Mouse (Mus musculus): ENCODE results near the gene Cpe. TPM values are rescaled to one million over a fixed set of nuclear protein-coding genes. Genes with fewer than 3 reads are reported as not detected.

Gene Cpe
- polyA plus RNA-seq, 2 experiments: 132 to 194 TPM

GRCm38 (mm10) chr8:64665563-64665962 lies 27.3 kb downstream of the Cpe start:
- no peak for DNase-seq (ENCODE audit: low spot score)
- H3K36me3 ChIP-seq (ENCODE audit: control insufficient read depth, insufficient read depth, low read length): no peaks in the 10 kb centered on the region
- no peak overlapping the region for H3K4me3 ChIP-seq (replicated peaks; ENCODE audit: low read length)
- H3K27ac ChIP-seq (replicated peaks; ENCODE audit: low read depth, low read length): no peak overlapping the region
- 66% methylated on average over 3 of the region's 3 CpGs for whole genome bisulfite sequencing
- no peaks in the 10 kb centered on the region for H3K9me3 ChIP-seq (ENCODE audit: control insufficient read depth, low read length)
- TF ChIP-seq POLR2A (IDR thresholded peaks at IDR 0.05; ENCODE audit: borderline replicate concordance, extremely low read depth, insufficient read depth, insufficient read length): no peak
- H3K27me3 ChIP-seq (ENCODE audit: control insufficient read depth, insufficient read depth, low read length): no peaks in the 10 kb centered on the region
- H3K9ac ChIP-seq (ENCODE audit: low read depth, low read length, severe bottlenecking): no peak overlapping the region
- no peak overlapping the region for H3K4me2 ChIP-seq (replicated peaks; ENCODE audit: low read depth, low read length, severe bottlenecking)
- H3K4me1 ChIP-seq (ENCODE audit: control insufficient read depth, insufficient read depth, low read length): no peaks in the 10 kb centered on the region
- ATAC-seq (ENCODE audit: low FRiP score, low read depth): no peak

- no peaks in the 10 kb centered on the region for H3K4me1 ChIP-seq (ENCODE audit: control insufficient read depth, insufficient read depth, low read length)
- no peaks in the 10 kb centered on the region for H3K9me3 ChIP-seq (ENCODE audit: control insufficient read depth, low read length)
- TF ChIP-seq POLR2A (IDR thresholded peaks at IDR 0.05; ENCODE audit: borderline replicate concordance, extremely low read depth, insufficient read depth, insufficient read length): no peak
- DNase-seq (ENCODE audit: low spot score) (no peak), ATAC-seq (ENCODE audit: low FRiP score, low read depth) (no peak)
- no peak overlapping the region for H3K9ac ChIP-seq (ENCODE audit: low read depth, low read length, severe bottlenecking)
- no peak overlapping the region for H3K4me3 ChIP-seq (replicated peaks; ENCODE audit: low read length)
- no peak overlapping the region for H3K4me2 ChIP-seq (replicated peaks; ENCODE audit: low read depth, low read length, severe bottlenecking)
- WGBS: 73% methylated on average over 3 of the region's 3 CpGs
- H3K36me3 ChIP-seq (ENCODE audit: control insufficient read depth, insufficient read depth, low read length): no peaks in the 10 kb centered on the region
- H3K27ac ChIP-seq (replicated peaks; ENCODE audit: low read depth, low read length): no peak overlapping the region
- no peaks in the 10 kb centered on the region for H3K27me3 ChIP-seq (ENCODE audit: control insufficient read depth, insufficient read depth, low read length)
Observed at GRCm38 (mm10) chr8:64664811-64665210, 28.0 kb downstream of the Cpe start.

GRCm38 (mm10) chr8:64664350-64664749 lies 28.5 kb downstream of the Cpe start:
- Histone ChIP-seq H3K4me3 (replicated peaks; ENCODE audit: low read length) (no peak overlapping the region), H3K27ac (replicated peaks; ENCODE audit: low read depth, low read length) (no peak overlapping the region), H3K4me1 (ENCODE audit: control insufficient read depth, insufficient read depth, low read length) (no peaks in the 10 kb centered on the region), H3K9ac (ENCODE audit: low read depth, low read length, severe bottlenecking) (no peak overlapping the region), H3K27me3 (ENCODE audit: control insufficient read depth, insufficient read depth, low read length) (no peaks in the 10 kb centered on the region), H3K4me2 (replicated peaks; ENCODE audit: low read depth, low read length, severe bottlenecking) (no peak overlapping the region), H3K36me3 (ENCODE audit: control insufficient read depth, insufficient read depth, low read length) (no peaks in the 10 kb centered on the region), H3K9me3 (ENCODE audit: control insufficient read depth, low read length) (no peaks in the 10 kb centered on the region)
- WGBS: 49% methylated on average over 2 of the region's 2 CpGs
- TF ChIP-seq POLR2A (IDR thresholded peaks at IDR 0.05; ENCODE audit: borderline replicate concordance, extremely low read depth, insufficient read depth, insufficient read length): no peak
- no peak for DNase-seq (ENCODE audit: low spot score)
- no peak for ATAC-seq (ENCODE audit: low FRiP score, low read depth)

GRCm38 (mm10) chr8:64659097-64659496 lies 33.8 kb downstream of the Cpe start:
- H3K4me2 ChIP-seq (replicated peaks; ENCODE audit: low read depth, low read length, severe bottlenecking): no peak overlapping the region
- no peak for ATAC-seq (ENCODE audit: low FRiP score, low read depth)
- 79% methylated on average over 5 of the region's 5 CpGs for WGBS

GRCm38 (mm10) chr8:64657980-64658401 lies 34.9 kb downstream of the Cpe start:
- Histone ChIP-seq H3K4me2 (replicated peaks; ENCODE audit: low read depth, low read length, severe bottlenecking) (no peak overlapping the region), H3K9ac (ENCODE audit: low read depth, low read length, severe bottlenecking) (no peak overlapping the region), H3K4me3 (replicated peaks; ENCODE audit: low read length) (no peak overlapping the region), H3K27me3 (ENCODE audit: control insufficient read depth, insufficient read depth, low read length) (no peaks in the 10 kb centered on the region), H3K36me3 (ENCODE audit: control insufficient read depth, insufficient read depth, low read length) (no peaks in the 10 kb centered on the region), H3K9me3 (ENCODE audit: control insufficient read depth, low read length) (no peaks in the 10 kb centered on the region), H3K27ac (replicated peaks; ENCODE audit: low read depth, low read length) (no peak overlapping the region), H3K4me1 (ENCODE audit: control insufficient read depth, insufficient read depth, low read length) (no peaks in the 10 kb centered on the region)
- ATAC-seq (ENCODE audit: low FRiP score, low read depth) (no peak), DNase-seq (ENCODE audit: low spot score) (no peak)
- WGBS: 44% methylated on average over 4 of the region's 4 CpGs
- no peak for TF ChIP-seq POLR2A (IDR thresholded peaks at IDR 0.05; ENCODE audit: borderline replicate concordance, extremely low read depth, insufficient read depth, insufficient read length)

More at GRCm38 (mm10) chr8:64659097-64659496, 33.8 kb downstream of the Cpe start:
- no peak overlapping the region for H3K9ac ChIP-seq (ENCODE audit: low read depth, low read length, severe bottlenecking)
- no peaks in the 10 kb centered on the region for H3K9me3 ChIP-seq (ENCODE audit: control insufficient read depth, low read length)
- no peak for TF ChIP-seq POLR2A (IDR thresholded peaks at IDR 0.05; ENCODE audit: borderline replicate concordance, extremely low read depth, insufficient read depth, insufficient read length)
- no peaks in the 10 kb centered on the region for H3K4me1 ChIP-seq (ENCODE audit: control insufficient read depth, insufficient read depth, low read length)
- H3K27me3 ChIP-seq (ENCODE audit: control insufficient read depth, insufficient read depth, low read length): no peaks in the 10 kb centered on the region
- DNase-seq (ENCODE audit: low spot score): no peak
- H3K4me3 ChIP-seq (replicated peaks; ENCODE audit: low read length): no peak overlapping the region
- no peaks in the 10 kb centered on the region for H3K36me3 ChIP-seq (ENCODE audit: control insufficient read depth, insufficient read depth, low read length)
- no peak overlapping the region for H3K27ac ChIP-seq (replicated peaks; ENCODE audit: low read depth, low read length)

GRCm38 (mm10) chr8:64657517-64657916 lies 35.3 kb downstream of the Cpe start:
- H3K4me2 ChIP-seq (replicated peaks; ENCODE audit: low read depth, low read length, severe bottlenecking): no peak overlapping the region
- WGBS: 45% methylated on average over 7 of the region's 7 CpGs
- no peaks in the 10 kb centered on the region for H3K9me3 ChIP-seq (ENCODE audit: control insufficient read depth, low read length)
- H3K4me1 ChIP-seq (ENCODE audit: control insufficient read depth, insufficient read depth, low read length): no peaks in the 10 kb centered on the region
- H3K36me3 ChIP-seq (ENCODE audit: control insufficient read depth, insufficient read depth, low read length): no peaks in the 10 kb centered on the region
- H3K27me3 ChIP-seq (ENCODE audit: control insufficient read depth, insufficient read depth, low read length): no peaks in the 10 kb centered on the region
- ATAC-seq (ENCODE audit: low FRiP score, low read depth): no peak
- no peak overlapping the region for H3K9ac ChIP-seq (ENCODE audit: low read depth, low read length, severe bottlenecking)
- TF ChIP-seq POLR2A (IDR thresholded peaks at IDR 0.05; ENCODE audit: borderline replicate concordance, extremely low read depth, insufficient read depth, insufficient read length): no peak
- DNase-seq (ENCODE audit: low spot score): no peak
- H3K4me3 ChIP-seq (replicated peaks; ENCODE audit: low read length): no peak overlapping the region
- no peak overlapping the region for H3K27ac ChIP-seq (replicated peaks; ENCODE audit: low read depth, low read length)

Data from limb, embryonic 14.5 days (tissue).